ENCODE assay signal across 9 mouse cellular contexts in genomic region chr4:95008175-95009057, GRCm38 (mm10). TPM values are rescaled to one million over a fixed set of nuclear protein-coding genes. Genes with fewer than 3 reads are reported as not detected.
DNase-seq lines count a peak whose midpoint lies in the region; ATAC-seq and TF ChIP-seq lines count a peak whose summit lies in the region.
"Had no signal": no experiment of that assay in that cellular context is flagged by ENCODE, and none has a peak within 500 bp of the region (broad histone marks: within the 10 kb centered on the region; RNA-seq: fewer than 3 reads in every experiment).

No protein-coding gene starts in this region.

- no peaks in the 10 kb centered on the region for H3K36me3 ChIP-seq in ES-Bruce4 (ENCODE audit: control insufficient read depth, insufficient read depth, low read length, poor library complexity, severe bottlenecking)
- no peaks in the 10 kb centered on the region for H3K36me3 ChIP-seq in forebrain, embryonic 12.5 days (replicated peaks)
- no peaks in the 10 kb centered on the region for H3K36me3 ChIP-seq in hindbrain, embryonic 10.5 days
- no peaks in the 10 kb centered on the region for H3K36me3 ChIP-seq in lung, postnatal 0 days (ENCODE audit: insufficient read depth, low read length)
- H3K36me3 ChIP-seq: heart, embryonic 15.5 days had no signal

- no peak for TF ChIP-seq POLR2A in ES-Bruce4 (IDR thresholded peaks at IDR 0.05; ENCODE audit: insufficient read depth, low read length)

- no peaks in the 10 kb centered on the region for H3K4me1 ChIP-seq in ES-Bruce4 (ENCODE audit: control insufficient read depth, insufficient read depth, low read length)
- no peaks in the 10 kb centered on the region for H3K4me1 ChIP-seq in forebrain, embryonic 12.5 days
- no peaks in the 10 kb centered on the region for H3K4me1 ChIP-seq in hindbrain, embryonic 10.5 days (replicated peaks)
- H3K4me1 ChIP-seq in lung, postnatal 0 days (ENCODE audit: insufficient read depth, low read depth, low read length): no peaks in the 10 kb centered on the region
- H3K4me1 ChIP-seq: heart, embryonic 15.5 days had no signal

- H3K27me3 ChIP-seq in ES-Bruce4 (ENCODE audit: control insufficient read depth, insufficient read depth, low read length, poor library complexity, severe bottlenecking): no peaks in the 10 kb centered on the region
- H3K27me3 ChIP-seq in forebrain, embryonic 12.5 days: no peaks in the 10 kb centered on the region
- no peaks in the 10 kb centered on the region for H3K27me3 ChIP-seq in hindbrain, embryonic 10.5 days (ENCODE audit: insufficient read depth, poor library complexity, severe bottlenecking)
- no peaks in the 10 kb centered on the region for H3K27me3 ChIP-seq in lung, postnatal 0 days (replicated peaks; ENCODE audit: insufficient read depth, low read length)
- H3K27me3 ChIP-seq: heart, embryonic 15.5 days had no signal

- H3K4me2 ChIP-seq in forebrain, embryonic 12.5 days: no peak overlapping the region
- H3K4me2 ChIP-seq in lung, postnatal 0 days (replicated peaks; ENCODE audit: low read depth, low read length): no peak overlapping the region
- H3K4me2 ChIP-seq: heart, embryonic 15.5 days had no signal

- H3K27ac ChIP-seq in ES-Bruce4 (ENCODE audit: insufficient read depth, low read length): no peak overlapping the region
- H3K27ac ChIP-seq in forebrain, embryonic 12.5 days: no peak overlapping the region
- H3K27ac ChIP-seq in hindbrain, embryonic 10.5 days: no peak overlapping the region
- no peak overlapping the region for H3K27ac ChIP-seq in layer of hippocampus, adult 2 months
- no peak overlapping the region for H3K27ac ChIP-seq in lung, postnatal 0 days (ENCODE audit: low read length)
- H3K27ac ChIP-seq: heart, embryonic 15.5 days had no signal

- DNase-seq in brain, embryonic 18.5 days (ENCODE audit: low read depth, low spot score): peak; percentile 60
- peak; percentile 66 for DNase-seq in hindbrain, embryonic 10.5 days (ENCODE audit: low spot score)
- DNase-seq in layer of hippocampus, adult 2 months (ENCODE audit: low spot score in 2 of 2): peak; percentile 70 to 90
- DNase-seq in lung, postnatal 0 days (ENCODE audit: low spot score): peak; percentile 83
- DNase-seq in ovary, postnatal 14 days (ENCODE audit: low spot score): peak; percentile 82
- DNase-seq in thymus, postnatal 25 days: peak; percentile 69

- no peak overlapping the region for H3K4me3 ChIP-seq in ES-Bruce4 (ENCODE audit: low read depth, low read length)
- no peak overlapping the region for H3K4me3 ChIP-seq in forebrain, embryonic 12.5 days (replicated peaks)
- no peak overlapping the region for H3K4me3 ChIP-seq in hindbrain, embryonic 10.5 days
- H3K4me3 ChIP-seq in layer of hippocampus, adult 2 months: peak overlapping the region; percentile 35; the same call in 1 of the 2 replicates
- H3K4me3 ChIP-seq in lung, postnatal 0 days (ENCODE audit: low read depth, low read length): no peak overlapping the region
- H3K4me3 ChIP-seq: heart, embryonic 15.5 days had no signal

- peak; percentile 67 for TF ChIP-seq CTCF in ES-Bruce4 (IDR thresholded peaks at IDR 0.05; ENCODE audit: low read depth, low read length)
- TF ChIP-seq CTCF in layer of hippocampus, adult 2 months (conservative IDR thresholded peaks at IDR 0.05): peak; percentile 100
- TF ChIP-seq CTCF in lung, postnatal 0 days (IDR thresholded peaks at IDR 0.05): peak; percentile 97

- TF ChIP-seq EP300 in ES-Bruce4 (IDR thresholded peaks at IDR 0.05; ENCODE audit: insufficient read depth, low read depth, low read length): no peak
- no peak for TF ChIP-seq EP300 in lung, postnatal 0 days (IDR thresholded peaks at IDR 0.05)

- peak; percentile 79 for ATAC-seq in forebrain, embryonic 12.5 days (ENCODE audit: low FRiP score)
- ATAC-seq in lung, postnatal 0 days: peak; percentile 68; the same call in 1 of the 2 replicates

- whole genome bisulfite sequencing in forebrain, embryonic 12.5 days: 42% methylated on average over 13 of the region's 13 CpGs
- WGBS in hindbrain, embryonic 10.5 days: 46% methylated on average over 13 of the region's 13 CpGs
- 41% methylated on average over 13 of the region's 13 CpGs for WGBS in lung, postnatal 0 days

- 0 out of 2 replicates have a peak, but pooled peaks cover 4% of the 10 kb centered on the region for H3K9me3 ChIP-seq in ES-Bruce4 (replicated peaks; ENCODE audit: control insufficient read depth, insufficient read depth, low read length, poor library complexity, severe bottlenecking)
- H3K9me3 ChIP-seq in forebrain, embryonic 12.5 days: no peaks in the 10 kb centered on the region
- no peaks in the 10 kb centered on the region for H3K9me3 ChIP-seq in hindbrain, embryonic 10.5 days
- no peaks in the 10 kb centered on the region for H3K9me3 ChIP-seq in lung, postnatal 0 days (ENCODE audit: low read length)
- H3K9me3 ChIP-seq: heart, embryonic 15.5 days had no signal

- no peak overlapping the region for H3K9ac ChIP-seq in ES-Bruce4 (ENCODE audit: low read depth, poor library complexity, severe bottlenecking)
- H3K9ac ChIP-seq in forebrain, embryonic 12.5 days: no peak overlapping the region
- H3K9ac ChIP-seq in lung, postnatal 0 days (replicated peaks; ENCODE audit: low read depth): no peak overlapping the region
- H3K9ac ChIP-seq: heart, embryonic 15.5 days had no signal

RNA-seq across cellular contexts. Expression of gene Mysm1, which starts 29.5 kb away (rescaled TPM):
- 41.4 and 41.9 TPM in 2 replicates for polyA plus RNA-seq in ES-Bruce4 (2011; ENCODE audit: insufficient read depth, insufficient read length, low read depth, missing spikeins)
- polyA plus RNA-seq in forebrain, embryonic 12.5 days (2016; fragmentation: Nextera tagmentation; extraction: Ambion mirVana): 33.6 and 34.8 TPM in 2 replicates
- 23.1 and 27.5 TPM in 2 replicates for polyA plus RNA-seq in hindbrain, embryonic 10.5 days (2016; fragmentation: Nextera tagmentation; extraction: Ambion mirVana)
- total RNA-seq in layer of hippocampus, adult 2 months (2021): 10 to 100 TPM; 33.9 to 37.7 TPM
- polyA plus RNA-seq in lung, postnatal 0 days (2015; fragmentation: Nextera tagmentation; extraction: Ambion mirVana): 25.5 and 28.9 TPM in 2 replicates

RNA-seq across cellular contexts. Expression of gene Jun, which starts 43.6 kb away (rescaled TPM):
- 16.7 and 17.9 TPM in 2 replicates for polyA plus RNA-seq in ES-Bruce4 (2011; ENCODE audit: insufficient read depth, insufficient read length, low read depth, missing spikeins)
- 101 and 107 TPM in 2 replicates for polyA plus RNA-seq in forebrain, embryonic 12.5 days (2016; fragmentation: Nextera tagmentation; extraction: Ambion mirVana)
- polyA plus RNA-seq in hindbrain, embryonic 10.5 days (2016; fragmentation: Nextera tagmentation; extraction: Ambion mirVana): 63.7 and 64.6 TPM in 2 replicates
- total RNA-seq in layer of hippocampus, adult 2 months (2021): 100 to 1,000 TPM in 1 of 2 experiments, 10 to 100 TPM in 1; 98.7 to 101 TPM
- 145 and 158 TPM in 2 replicates for polyA plus RNA-seq in lung, postnatal 0 days (2015; fragmentation: Nextera tagmentation; extraction: Ambion mirVana)
